Mouse (Mus musculus) midbrain, postnatal 0 days (tissue): ENCODE results near the gene Syne2. TPM values are rescaled to one million over a fixed set of nuclear protein-coding genes. Genes with fewer than 3 reads are reported as not detected.

Experiments
- ATAC-seq: fragments of 200-750 bp; cut with Nextera tagmentation; 2 replicates; pipeline ENCODE4 v1.8.0; 2017; ENCODE audit warnings: moderate number of reproducible peaks, mild to moderate bottlenecking, moderate TSS enrichment, moderate library complexity; ENCODE audit not compliant: low FRiP score
- DNase-seq: peaks from one replicate; pipeline ENCODE4 v3.0.0-alpha.2; 2015; ENCODE audit warnings: low spot score
- H3K27ac ChIP-seq: fragments of 300-500 bp; sonication (generic); 2 replicates; pipeline ENCODE4 v1.5.1; 2014; ENCODE audit warnings: low read depth, mild to moderate bottlenecking, low read length, mixed read lengths
- H3K27me3 ChIP-seq: fragments of 300-500 bp; sonication (generic); 2 replicates; pipeline ENCODE4 v1.6.1; 2014; ENCODE audit warnings: low read length, control low read depth, mixed read lengths; ENCODE audit not compliant: insufficient read depth
- H3K36me3 ChIP-seq: fragments of 300-500 bp; sonication (generic); 2 replicates; pipeline ENCODE4 v1.6.1; 2014; ENCODE audit warnings: low read length, control low read depth, mixed read lengths; ENCODE audit not compliant: insufficient read depth
- H3K4me1 ChIP-seq: fragments of 300-500 bp; sonication (generic); 2 replicates; pipeline ENCODE4 v1.6.1; 2014; ENCODE audit warnings: mild to moderate bottlenecking, control low read depth, antibody characterized with exemption, low read length, mixed read lengths; ENCODE audit not compliant: insufficient read depth
- H3K4me2 ChIP-seq: fragments of 300-500 bp; sonication (generic); 2 replicates; pipeline ENCODE4 v1.6.1; 2014; ENCODE audit warnings: low read depth, mild to moderate bottlenecking, low read length, mixed read lengths; ENCODE audit not compliant: poor library complexity, severe bottlenecking
- H3K4me3 ChIP-seq: fragments of 300-500 bp; sonication (generic); 2 replicates; pipeline ENCODE4 v1.5.1; 2014; ENCODE audit warnings: low read depth, mild to moderate bottlenecking, low read length, moderate library complexity
- H3K9ac ChIP-seq: fragments of 300-500 bp; sonication (generic); replicated peaks from 2 replicates; pipeline ENCODE4 v1.6.1; 2014; ENCODE audit warnings: mild to moderate bottlenecking, low read length, moderate library complexity, mixed read lengths; ENCODE audit not compliant: poor library complexity, severe bottlenecking
- H3K9me3 ChIP-seq: fragments of 300-500 bp; sonication (generic); 2 replicates; pipeline ENCODE4 v1.6.1; 2016; ENCODE audit warnings: low read length, control low read depth
- CTCF ChIP-seq: IDR thresholded peaks from 2 replicates; pipeline ENCODE4 v1.5.1; 2016; ENCODE audit warnings: antibody characterized with exemption, mild to moderate bottlenecking
- WGBS: fragments of 180-500 bp; shearing (Covaris S2); extraction: QIAGEN DNeasy Blood & Tissue Kit; methylation state at CpG from one replicate; pipeline ENCODE4 v1.1.7; 2014; 5-methylcytosine and 5-hydroxymethylcytosine counted together
- polyA plus RNA-seq: library from polyadenylated mRNA; unstranded; fragments of >200 nt; fragmentation: Nextera tagmentation; extraction: Ambion mirVana; gene quantifications from 2 replicates; pipeline ENCODE4 v1.2.1, GENCODE M21; 2015
- total RNA-seq: library from RNA; depleted of rRNA; stranded (reverse); fragments of >200 nt; gene quantifications from 2 replicates; pipeline ENCODE4 v1.2.3, GENCODE M21; 2014

The Syne2 gene
- total and polyA plus RNA-seq, 2 experiments from 2014 or later: 20.3 to 49.3 TPM

GRCm38 (mm10) chr12:75860843-75861242, 42.9 kb downstream of the Syne2 start:
- DNase-seq (no peak), ATAC-seq (no peak)
- H3K9me3 ChIP-seq: no peaks in the 10 kb centered on the region
- no peaks in the 10 kb centered on the region for H3K27me3 ChIP-seq
- no peak overlapping the region for H3K9ac ChIP-seq
- H3K4me1 ChIP-seq: no peaks in the 10 kb centered on the region
- no peak overlapping the region for H3K4me3 ChIP-seq
- 77% methylated on average over 6 of the region's 6 CpGs for WGBS
- no peaks in the 10 kb centered on the region for H3K36me3 ChIP-seq
- no peak overlapping the region for H3K27ac ChIP-seq
- TF ChIP-seq CTCF: no peak
- H3K4me2 ChIP-seq: no peak overlapping the region

- Histone ChIP-seq H3K27me3 (no peaks in the 10 kb centered on the region), H3K9me3 (no peaks in the 10 kb centered on the region), H3K9ac (no peak overlapping the region), H3K4me3 (no peak overlapping the region), H3K4me1 (no peaks in the 10 kb centered on the region), H3K27ac (no peak overlapping the region), H3K4me2 (no peak overlapping the region), H3K36me3 (no peaks in the 10 kb centered on the region)
- 94% methylated on average over 2 of the region's 2 CpGs for WGBS
- ATAC-seq (no peak), DNase-seq (no peak)
- TF ChIP-seq CTCF: no peak
These were observed 47.2 kb downstream of the Syne2 start for GRCm38 (mm10) chr12:75865166-75865565.

GRCm38 (mm10) chr12:75866419-75867373, 48.8 kb downstream of the Syne2 start:
- ATAC-seq (no peak), DNase-seq (no peak)
- H3K36me3 ChIP-seq: no peaks in the 10 kb centered on the region
- WGBS: 85% methylated on average over 17 of the region's 17 CpGs
- no peak overlapping the region for H3K4me2 ChIP-seq
- H3K27ac ChIP-seq: no peak overlapping the region
- no peak for TF ChIP-seq CTCF
- no peaks in the 10 kb centered on the region for H3K9me3 ChIP-seq
- H3K9ac ChIP-seq: no peak overlapping the region
- no peaks in the 10 kb centered on the region for H3K4me1 ChIP-seq
- no peaks in the 10 kb centered on the region for H3K27me3 ChIP-seq
- no peak overlapping the region for H3K4me3 ChIP-seq

DNA sequence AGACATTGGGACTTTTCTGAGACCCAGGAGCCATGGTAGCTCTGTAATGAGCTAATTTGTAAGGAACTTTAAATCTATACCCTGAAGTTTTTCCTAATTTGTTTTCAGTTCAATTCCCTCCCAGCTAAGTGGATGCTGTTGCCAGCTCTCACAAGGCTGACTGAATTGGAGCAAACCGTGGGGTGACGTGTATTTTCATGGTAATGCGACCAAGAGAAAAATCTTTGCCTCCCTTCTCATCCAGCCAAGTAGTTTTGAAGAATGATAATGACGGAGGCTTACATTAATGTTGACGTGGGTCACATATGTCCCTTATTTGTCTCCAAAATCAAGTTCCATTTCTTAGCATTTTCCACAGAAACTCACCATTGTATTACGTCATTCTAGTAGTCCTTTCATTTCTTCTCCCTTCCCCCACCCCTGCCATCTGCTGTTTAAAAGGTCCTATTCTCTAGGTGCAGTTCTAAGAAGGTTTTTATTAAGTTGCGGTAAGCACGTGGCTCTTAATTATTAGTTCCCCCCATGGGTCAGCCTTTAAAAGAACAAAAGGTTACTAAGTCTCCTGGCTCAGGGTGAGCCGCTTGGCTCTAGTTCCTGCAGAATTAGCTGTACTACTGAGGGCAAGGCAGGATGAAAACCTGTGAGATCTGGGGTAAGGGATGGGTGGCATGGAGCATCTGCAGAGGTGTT, 55.8 kb downstream of the Syne2 start:
- Histone ChIP-seq H3K27ac (no peak overlapping the region), H3K27me3 (no peaks in the 10 kb centered on the region), H3K4me3 (no peak overlapping the region), H3K9ac (no peak overlapping the region), H3K4me2 (peak overlapping the region; percentile 22; the same call in 1 of the 2 replicates), H3K4me1 (0 out of 2 replicates have a peak, but pooled peaks cover 6% of the 10 kb centered on the region), H3K9me3 (no peaks in the 10 kb centered on the region), H3K36me3 (no peaks in the 10 kb centered on the region)
- TF ChIP-seq CTCF: no peak
- ATAC-seq (0 out of 2 replicates have a peak, but pooled peaks have one; percentile 16), DNase-seq (peak; percentile 41)
- 18% methylated on average over 9 of the region's 9 CpGs for WGBS

- 19% methylated on average over 12 of the region's 12 CpGs for WGBS
- H3K4me1 ChIP-seq: 0 out of 2 replicates have a peak, but pooled peaks cover 6% of the 10 kb centered on the region
- TF ChIP-seq CTCF: no peak
- no peaks in the 10 kb centered on the region for H3K27me3 ChIP-seq
- no peak overlapping the region; the same call in 1 of the 2 replicates for H3K27ac ChIP-seq
- ATAC-seq (no peak), DNase-seq (no peak)
- H3K36me3 ChIP-seq: no peaks in the 10 kb centered on the region
- H3K9me3 ChIP-seq: no peaks in the 10 kb centered on the region
- no peak overlapping the region for H3K9ac ChIP-seq
- H3K4me2 ChIP-seq: peak overlapping the region; percentile 22
- no peak overlapping the region for H3K4me3 ChIP-seq
These were observed 56.5 kb downstream of the Syne2 start for GRCm38 (mm10) chr12:75874287-75874994.
